Mouse (Mus musculus) embryonic facial prominence, embryonic 14.5 days (tissue): ENCODE results near the gene Fem1b. TPM values are rescaled to one million over a fixed set of nuclear protein-coding genes. Genes with fewer than 3 reads are reported as not detected.

Experiments
- ATAC-seq: fragments of 200-750 bp; cut with Nextera tagmentation; 2 replicates; pipeline ENCODE4 v1.8.0; 2017; ENCODE audit warnings: low read depth, moderate number of reproducible peaks, moderate TSS enrichment
- DNase-seq: peaks from one replicate; pipeline ENCODE4 v3.0.0-alpha.2; 2015; ENCODE audit warnings: low spot score
- H3K27ac ChIP-seq: fragments of 300-500 bp; sonication (generic); replicated peaks from 2 replicates; pipeline ENCODE4 v1.5.1; 2014; ENCODE audit warnings: low read depth, mild to moderate bottlenecking, low read length, moderate library complexity
- H3K27me3 ChIP-seq: fragments of 300-500 bp; sonication (generic); replicated peaks from 2 replicates; pipeline ENCODE4 v1.6.1; 2014; ENCODE audit warnings: low read length; ENCODE audit not compliant: control insufficient read depth, insufficient read depth
- H3K36me3 ChIP-seq: fragments of 300-500 bp; sonication (generic); 2 replicates; pipeline ENCODE4 v1.6.1; 2014; ENCODE audit warnings: low read length, mixed read lengths; ENCODE audit not compliant: control insufficient read depth, insufficient read depth
- H3K4me1 ChIP-seq: fragments of 300-500 bp; sonication (generic); 2 replicates; pipeline ENCODE4 v1.6.1; 2014; ENCODE audit warnings: antibody characterized with exemption, low read length; ENCODE audit not compliant: control insufficient read depth, insufficient read depth
- H3K4me2 ChIP-seq: fragments of 300-500 bp; sonication (generic); 2 replicates; pipeline ENCODE4 v1.6.1; 2014; ENCODE audit warnings: low read depth, mild to moderate bottlenecking, low read length, moderate library complexity, mixed read lengths
- H3K4me3 ChIP-seq: fragments of 300-500 bp; sonication (generic); 2 replicates; pipeline ENCODE4 v1.5.1; 2014; ENCODE audit warnings: low read depth, mild to moderate bottlenecking, low read length
- H3K9ac ChIP-seq: fragments of 300-500 bp; sonication (generic); 2 replicates; pipeline ENCODE4 v1.6.1; 2014; ENCODE audit warnings: low read depth, mild to moderate bottlenecking, low read length, moderate library complexity, mixed read lengths
- H3K9me3 ChIP-seq: fragments of 300-500 bp; sonication (generic); 2 replicates; pipeline ENCODE4 v1.6.1; 2016; ENCODE audit warnings: low read length; ENCODE audit not compliant: control insufficient read depth
- WGBS: fragments of 180-500 bp; shearing (Covaris S2); extraction: QIAGEN DNeasy Blood & Tissue Kit; methylation state at CpG from one replicate; pipeline ENCODE4 v1.1.7; 2014; 5-methylcytosine and 5-hydroxymethylcytosine counted together
- polyA plus RNA-seq: library from polyadenylated mRNA; unstranded; fragments of >200 nt; fragmentation: Nextera tagmentation; extraction: Ambion mirVana; gene quantifications from 2 replicates; pipeline ENCODE4 v1.2.1, GENCODE M21; 2014

Gene Fem1b
- polyA plus RNA-seq, 1 experiment from 2014 or later = 31.8 TPM

DNA sequence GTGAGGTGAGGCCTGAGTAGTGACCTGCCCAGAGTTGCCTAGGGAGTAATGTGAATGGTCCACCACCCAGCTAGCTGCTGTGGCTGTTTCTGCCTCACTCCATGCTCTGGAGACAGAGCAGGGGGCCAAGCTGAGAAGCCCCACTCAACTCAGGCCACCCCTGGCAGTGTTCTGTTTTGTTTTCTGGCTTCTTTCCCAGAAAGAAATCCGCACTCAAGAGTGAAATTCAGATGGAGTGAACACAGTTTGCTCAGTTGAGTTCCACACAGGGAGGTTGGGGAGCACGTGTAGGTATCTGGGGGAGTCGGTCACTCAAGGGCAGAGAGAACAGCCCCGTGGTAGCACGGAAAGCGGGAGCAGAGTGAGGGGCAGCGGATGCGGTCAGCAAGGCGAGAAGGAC lies 33.0 kb downstream of the Fem1b start:
- H3K4me2 ChIP-seq = no peak overlapping the region
- no peak overlapping the region for H3K4me3 ChIP-seq
- ATAC-seq (no peak), DNase-seq (peak; percentile 37)
- H3K9ac ChIP-seq = no peak overlapping the region
- no peaks in the 10 kb centered on the region for H3K27me3 ChIP-seq
- 0 out of 2 replicates have a peak, but pooled peaks cover 6% of the 10 kb centered on the region for H3K4me1 ChIP-seq
- H3K9me3 ChIP-seq = no peaks in the 10 kb centered on the region
- H3K27ac ChIP-seq = no peak overlapping the region
- WGBS = 81% methylated on average over 9 of the region's 9 CpGs
- H3K36me3 ChIP-seq = no peaks in the 10 kb centered on the region

DNA sequence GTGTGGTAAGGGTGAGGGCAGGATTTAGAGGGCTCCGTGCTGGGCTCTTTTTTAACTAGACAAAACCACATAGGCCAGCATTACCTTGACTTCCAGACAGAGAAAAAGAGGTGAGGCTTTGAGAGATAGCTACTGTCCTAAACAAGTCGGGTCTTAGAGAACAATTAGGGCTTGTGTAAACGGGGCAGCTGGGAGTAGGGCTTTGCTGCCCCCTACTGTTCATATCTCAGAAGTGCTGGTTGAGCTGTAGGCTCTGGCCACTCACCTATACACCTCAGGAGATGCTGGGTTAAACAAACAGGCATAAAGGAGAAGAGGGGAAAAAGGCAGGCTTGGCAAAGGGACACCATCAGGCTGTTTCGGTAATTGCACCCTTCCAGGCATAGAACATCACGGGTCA lies 34.3 kb downstream of the Fem1b start:
- H3K27me3 ChIP-seq = no peaks in the 10 kb centered on the region
- no peaks in the 10 kb centered on the region for H3K36me3 ChIP-seq
- no peak overlapping the region for H3K9ac ChIP-seq
- H3K9me3 ChIP-seq = no peaks in the 10 kb centered on the region
- H3K4me3 ChIP-seq = no peak overlapping the region
- H3K27ac ChIP-seq = no peak overlapping the region
- peak; percentile 80 for ATAC-seq
- DNase-seq = peak; percentile 67
- 9% methylated on average over 5 of the region's 5 CpGs for WGBS
- H3K4me1 ChIP-seq = 0 out of 2 replicates have a peak, but pooled peaks cover 6% of the 10 kb centered on the region
- H3K4me2 ChIP-seq = no peak overlapping the region

DNA sequence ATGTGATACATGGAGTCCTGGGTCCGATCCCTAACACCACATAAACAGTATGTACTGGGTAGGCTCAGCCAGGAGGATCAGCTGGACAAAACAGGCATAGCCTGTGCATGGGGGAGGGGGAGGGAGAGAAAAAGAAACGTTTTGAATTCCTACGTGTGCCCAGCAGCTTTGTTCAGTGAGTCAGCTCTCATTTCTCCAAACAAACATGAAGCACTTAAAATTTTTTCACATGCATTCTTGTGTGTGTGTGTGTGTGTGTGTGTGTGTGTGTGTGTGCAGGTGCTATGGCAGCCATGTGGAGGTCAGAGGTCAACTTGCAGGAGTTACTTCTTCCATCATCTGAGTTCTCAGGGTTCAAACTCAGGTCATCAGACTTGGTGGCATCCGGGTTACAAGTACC lies 36.3 kb downstream of the Fem1b start:
- WGBS = 45% methylated on average over 4 of the region's 4 CpGs
- H3K27ac ChIP-seq = no peak overlapping the region

DNA sequence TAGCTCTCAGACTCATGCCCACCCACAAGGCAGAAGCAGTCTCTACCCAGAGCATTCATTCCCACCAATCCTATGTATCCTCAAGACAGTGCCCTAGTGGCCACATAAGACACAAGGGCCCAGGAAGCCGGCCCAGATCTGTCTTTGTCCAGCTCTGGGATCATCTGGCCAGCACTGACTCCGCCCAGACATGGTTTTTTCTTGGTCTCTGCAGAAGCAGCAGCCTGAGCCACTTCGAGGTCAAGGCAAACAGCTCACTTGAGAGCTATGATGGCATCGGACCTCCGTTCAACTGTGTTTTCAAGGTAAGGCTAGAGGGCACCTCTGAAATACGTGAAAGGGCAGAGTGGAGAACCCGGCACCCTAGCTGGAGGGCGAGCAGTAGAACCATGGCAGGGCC lies 39.0 kb downstream of the Fem1b start:
- DNase-seq = no peak
- no peak overlapping the region for H3K4me3 ChIP-seq
- no peaks in the 10 kb centered on the region for H3K36me3 ChIP-seq
- no peak overlapping the region for H3K9ac ChIP-seq
- no peaks in the 10 kb centered on the region for H3K4me1 ChIP-seq
- ATAC-seq = no peak
- H3K9me3 ChIP-seq = no peaks in the 10 kb centered on the region
- 76% methylated on average over 8 of the region's 8 CpGs for WGBS
- no peaks in the 10 kb centered on the region for H3K27me3 ChIP-seq
- H3K4me2 ChIP-seq = no peak overlapping the region
- H3K27ac ChIP-seq = no peak overlapping the region

More for the DNA sequence above, 36.3 kb downstream of the Fem1b start:
- H3K4me3 ChIP-seq = no peak overlapping the region
- no peak overlapping the region for H3K4me2 ChIP-seq
- H3K4me1 ChIP-seq = 0 out of 2 replicates have a peak, but pooled peaks cover 6% of the 10 kb centered on the region
- DNase-seq = no peak
- no peaks in the 10 kb centered on the region for H3K27me3 ChIP-seq
- ATAC-seq = no peak
- H3K9me3 ChIP-seq = no peaks in the 10 kb centered on the region
- no peak overlapping the region for H3K9ac ChIP-seq
- H3K36me3 ChIP-seq = no peaks in the 10 kb centered on the region

DNA sequence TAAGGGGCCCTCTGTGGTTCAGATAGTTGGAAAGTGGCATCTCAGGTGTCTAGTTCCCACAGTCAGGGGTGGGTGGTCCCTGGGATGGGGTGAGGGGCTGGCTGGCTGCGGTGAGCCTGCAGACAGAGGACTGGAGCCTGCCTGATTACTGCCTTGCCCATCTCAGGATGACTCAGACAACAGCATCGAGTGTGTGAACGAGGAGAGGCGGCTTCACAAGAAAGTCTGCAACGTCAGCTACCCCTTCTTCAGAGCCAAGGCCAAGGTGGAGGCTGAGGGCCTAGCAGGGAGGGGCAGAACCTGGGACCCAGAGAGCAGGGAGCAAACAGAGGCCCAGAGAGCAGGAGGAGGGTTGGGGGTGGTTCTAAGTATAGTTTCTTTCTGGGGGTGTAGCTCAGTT lies 43.4 kb downstream of the Fem1b start:
- Histone ChIP-seq H3K4me1 (no peaks in the 10 kb centered on the region), H3K36me3 (no peaks in the 10 kb centered on the region), H3K9ac (no peak overlapping the region), H3K4me2 (no peak overlapping the region), H3K9me3 (no peaks in the 10 kb centered on the region), H3K27me3 (no peaks in the 10 kb centered on the region), H3K4me3 (no peak overlapping the region), H3K27ac (no peak overlapping the region)
- ATAC-seq (no peak), DNase-seq (no peak)
- 69% methylated on average over 5 of the region's 5 CpGs for WGBS

DNA sequence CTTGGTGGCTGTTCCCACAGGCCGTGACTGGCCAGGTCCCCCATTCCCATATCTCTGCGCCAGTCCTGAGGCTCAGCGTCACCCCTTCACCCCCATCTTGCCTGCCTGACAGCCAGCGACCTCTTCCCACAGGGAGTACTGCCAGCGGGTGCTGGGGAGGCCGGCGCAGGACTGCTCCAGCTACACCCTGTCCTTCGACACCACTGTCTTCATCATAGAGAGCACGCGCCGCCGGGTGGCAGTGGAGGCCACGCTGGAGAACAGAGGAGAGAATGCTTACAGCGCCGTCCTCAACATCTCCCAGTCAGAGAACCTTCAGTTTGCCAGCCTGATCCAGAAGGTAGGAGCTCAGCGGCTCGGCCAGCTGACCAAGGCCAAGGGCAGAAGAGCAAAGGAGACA lies 44.3 kb downstream of the Fem1b start:
- Histone ChIP-seq H3K4me2 (no peak overlapping the region), H3K27me3 (no peaks in the 10 kb centered on the region), H3K4me3 (no peak overlapping the region), H3K36me3 (no peaks in the 10 kb centered on the region), H3K9me3 (no peaks in the 10 kb centered on the region), H3K27ac (no peak overlapping the region), H3K9ac (no peak overlapping the region), H3K4me1 (no peaks in the 10 kb centered on the region)
- ATAC-seq = no peak
- DNase-seq = no peak
- WGBS = 68% methylated on average over 17 of the region's 17 CpGs

DNA sequence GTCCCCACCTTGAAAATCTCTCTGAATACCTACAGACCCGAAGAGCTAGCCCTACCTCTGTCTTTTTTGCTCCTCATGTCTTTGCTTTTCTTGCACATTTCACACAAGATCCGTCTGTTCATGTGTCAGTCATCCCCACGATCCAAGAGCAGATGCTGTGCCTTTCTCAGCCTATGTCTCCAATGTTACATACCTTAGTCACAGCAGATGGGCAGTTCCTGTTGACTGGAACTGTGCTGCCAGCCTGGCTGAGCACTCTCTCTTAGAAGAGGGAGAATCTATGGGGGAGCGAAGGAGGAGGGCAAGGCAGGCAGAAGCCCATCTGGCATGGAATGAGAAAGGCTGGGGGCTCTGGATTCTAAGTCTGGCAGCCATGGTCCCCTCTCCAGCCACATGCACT lies 46.4 kb downstream of the Fem1b start:
- Histone ChIP-seq H3K27ac (no peak overlapping the region), H3K4me1 (no peaks in the 10 kb centered on the region), H3K9ac (no peak overlapping the region), H3K36me3 (no peaks in the 10 kb centered on the region), H3K27me3 (no peaks in the 10 kb centered on the region), H3K9me3 (no peaks in the 10 kb centered on the region), H3K4me2 (no peak overlapping the region), H3K4me3 (no peak overlapping the region)
- DNase-seq (no peak), ATAC-seq (no peak)
- 70% methylated on average over 4 of the region's 4 CpGs for WGBS

DNA sequence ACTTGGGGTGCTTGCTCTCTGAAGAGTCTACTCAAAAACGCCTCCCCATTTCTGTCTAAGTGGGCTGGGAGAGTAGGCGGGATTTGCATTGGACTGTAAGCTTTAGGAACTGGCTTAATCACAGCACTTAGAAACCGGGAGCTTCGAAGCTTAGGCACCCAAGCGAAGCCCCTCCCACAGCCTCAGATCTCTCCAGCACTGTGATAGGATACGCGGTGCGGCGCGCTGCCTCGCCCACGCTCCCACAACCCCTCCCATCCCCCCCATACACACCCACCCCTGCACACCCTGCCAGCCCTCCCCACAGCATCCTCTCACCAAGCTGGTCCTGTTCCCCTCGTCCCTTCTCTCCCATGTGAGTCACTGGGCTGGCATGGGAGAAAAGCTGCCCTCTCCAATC lies 48.3 kb downstream of the Fem1b start:
- H3K36me3 ChIP-seq = no peaks in the 10 kb centered on the region
- H3K4me2 ChIP-seq = peak overlapping the region; percentile 23; the same call in 1 of the 2 replicates
- ATAC-seq = peak; percentile 74
- peak; percentile 62 for DNase-seq
- WGBS = 22% methylated on average over 12 of the region's 13 CpGs
- no peak overlapping the region for H3K27ac ChIP-seq
- no peak overlapping the region; the same call in 1 of the 2 replicates for H3K9ac ChIP-seq
- no peak overlapping the region for H3K4me3 ChIP-seq
- no peaks in the 10 kb centered on the region for H3K9me3 ChIP-seq
- H3K27me3 ChIP-seq = no peaks in the 10 kb centered on the region
- H3K4me1 ChIP-seq = no peaks in the 10 kb centered on the region

DNA sequence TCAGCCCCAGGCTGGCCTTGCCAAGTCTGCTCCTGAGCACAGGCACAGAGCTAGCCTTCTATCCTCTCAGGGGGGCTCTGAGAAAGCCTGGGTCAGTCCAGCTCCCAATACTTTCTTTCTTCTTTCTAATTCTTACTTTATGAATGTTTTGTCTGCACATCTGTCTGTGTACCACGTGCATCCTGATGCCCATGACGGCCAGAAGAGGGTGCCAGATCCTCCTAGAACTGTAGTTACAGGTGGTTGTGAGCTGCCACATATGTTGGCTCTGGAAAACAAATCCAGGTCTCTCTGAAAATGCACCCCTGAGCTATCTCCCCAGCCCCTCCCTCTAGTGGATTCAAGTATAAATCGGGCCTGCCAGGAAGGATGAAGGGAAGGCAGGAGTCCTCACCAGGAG lies 52.1 kb downstream of the Fem1b start:
- DNase-seq = no peak
- 50% methylated on average over 3 of the region's 3 CpGs for whole genome bisulfite sequencing
- H3K27me3 ChIP-seq = no peaks in the 10 kb centered on the region
- H3K4me1 ChIP-seq = no peaks in the 10 kb centered on the region
- H3K4me3 ChIP-seq = no peak overlapping the region
- no peaks in the 10 kb centered on the region for H3K36me3 ChIP-seq
- H3K4me2 ChIP-seq = no peak overlapping the region
- no peaks in the 10 kb centered on the region for H3K9me3 ChIP-seq
- H3K27ac ChIP-seq = no peak overlapping the region
- no peak for ATAC-seq
- H3K9ac ChIP-seq = no peak overlapping the region
